Mouse (Mus musculus) right cerebral cortex, postnatal 36 days (tissue): ENCODE measurements at regions not wholly inside any gene's neighbourhood (a gene's known extent, or its start where the extent isn't known, plus 50 kb on each side); places are given as distances from the start of the nearest gene placed in this dataset.
"Not testable (repeated sequence)": the region's sequence is repeated elsewhere in the genome, so short reads cannot be mapped to it uniquely, and the experiment has no call there.

ENCODE experiments used
- DNase-seq, 2 experiments: peaks; one replicate each; pipeline ENCODE4 v3.0.0; 2022; ENCODE audit warnings: low spot score in 2 of 2, mixed read lengths in 1 of 2

DNA sequence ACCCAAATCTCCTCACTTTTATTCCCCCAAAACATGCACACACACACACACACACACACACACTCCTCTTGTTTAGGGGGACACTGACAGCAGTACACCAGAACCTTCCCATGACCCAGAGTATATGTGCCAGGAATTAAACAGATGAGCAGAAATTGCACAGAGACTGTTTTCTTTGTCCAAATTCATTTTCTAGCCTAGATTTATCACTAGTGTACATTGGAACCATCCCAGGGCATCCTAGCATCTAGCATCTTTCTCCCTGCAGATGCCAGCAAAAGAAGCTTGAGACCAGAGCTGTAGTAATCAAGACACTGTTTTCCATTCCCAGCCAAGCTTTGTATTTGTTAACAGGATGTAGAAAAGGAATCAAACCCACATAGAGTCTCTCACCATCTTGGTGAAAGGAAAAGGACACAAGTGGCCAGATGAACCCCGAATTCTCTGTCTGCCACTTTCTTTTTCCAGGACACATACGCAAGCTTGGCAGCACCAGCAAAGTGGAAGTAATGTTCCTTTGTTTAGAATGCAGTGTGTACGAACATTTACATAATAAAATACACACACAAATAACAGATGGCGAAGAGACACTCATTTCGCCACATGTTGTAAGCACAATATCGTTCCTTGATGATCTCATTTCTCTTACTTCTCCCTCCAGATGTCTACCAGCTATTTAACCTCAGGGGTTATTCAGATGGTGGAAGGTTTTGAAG lies 250.3 kb upstream of the Gm11146 start:
- DNase-seq: no peak

GRCm38 (mm10) chr16:77851206-77852065 lies 249.5 kb upstream of the Gm11146 start:
- no peak for DNase-seq

GRCm38 (mm10) chr16:77835767-77836166 lies 233.9 kb upstream of the Gm11146 start:
- no peak for DNase-seq

- peak in 1 of 2 experiments; percentile 6 for DNase-seq
These were observed 225.6 kb upstream of the Gm11146 start for GRCm38 (mm10) chr16:77827322-77828117.

DNA sequence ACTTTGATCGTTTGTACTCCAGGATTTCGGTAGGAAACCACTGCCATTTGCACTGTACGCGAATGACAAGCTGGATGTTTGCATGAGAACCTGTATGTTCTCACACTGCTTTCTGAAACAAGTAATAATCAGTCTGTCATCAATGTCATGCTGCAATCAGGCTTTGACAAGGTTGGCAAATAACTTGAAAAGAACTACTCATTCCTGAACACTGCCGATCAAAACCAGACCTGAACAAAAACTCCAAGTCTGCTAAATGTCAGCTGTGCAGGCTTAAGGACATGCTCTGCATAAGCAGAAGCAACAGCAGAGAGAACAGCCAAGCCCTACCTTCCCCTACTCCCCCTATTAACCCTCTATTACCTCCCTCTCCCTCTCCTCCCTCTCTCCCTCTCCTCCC lies 197.8 kb upstream of the Gm11146 start:
- DNase-seq: no peak

GRCm38 (mm10) chr16:77796926-77797325 lies 195.0 kb upstream of the Gm11146 start:
- no peak for DNase-seq

GRCm38 (mm10) chr16:77789652-77790051 lies 187.8 kb upstream of the Gm11146 start:
- DNase-seq: no peak

GRCm38 (mm10) chr16:77789206-77789605 lies 187.3 kb upstream of the Gm11146 start:
- no peak for DNase-seq

DNA sequence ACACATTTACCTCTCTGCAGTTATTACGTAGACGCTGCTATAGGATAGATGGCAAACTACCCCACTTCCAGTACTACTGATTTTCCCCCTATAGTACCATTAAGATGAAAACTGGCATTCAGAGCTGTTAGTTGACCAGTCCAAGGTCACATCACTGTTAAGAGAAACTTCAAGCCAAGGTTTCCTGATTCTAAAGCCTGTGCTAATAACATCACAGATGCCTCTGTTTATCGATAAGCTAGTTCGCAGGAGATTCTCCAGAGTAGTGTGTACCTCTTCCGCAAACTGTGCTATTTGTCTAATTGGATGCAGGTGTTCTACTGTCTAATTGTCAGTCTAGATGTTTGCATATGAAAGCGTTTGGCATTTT lies 186.9 kb upstream of the Gm11146 start:
- DNase-seq: no peak

DNA sequence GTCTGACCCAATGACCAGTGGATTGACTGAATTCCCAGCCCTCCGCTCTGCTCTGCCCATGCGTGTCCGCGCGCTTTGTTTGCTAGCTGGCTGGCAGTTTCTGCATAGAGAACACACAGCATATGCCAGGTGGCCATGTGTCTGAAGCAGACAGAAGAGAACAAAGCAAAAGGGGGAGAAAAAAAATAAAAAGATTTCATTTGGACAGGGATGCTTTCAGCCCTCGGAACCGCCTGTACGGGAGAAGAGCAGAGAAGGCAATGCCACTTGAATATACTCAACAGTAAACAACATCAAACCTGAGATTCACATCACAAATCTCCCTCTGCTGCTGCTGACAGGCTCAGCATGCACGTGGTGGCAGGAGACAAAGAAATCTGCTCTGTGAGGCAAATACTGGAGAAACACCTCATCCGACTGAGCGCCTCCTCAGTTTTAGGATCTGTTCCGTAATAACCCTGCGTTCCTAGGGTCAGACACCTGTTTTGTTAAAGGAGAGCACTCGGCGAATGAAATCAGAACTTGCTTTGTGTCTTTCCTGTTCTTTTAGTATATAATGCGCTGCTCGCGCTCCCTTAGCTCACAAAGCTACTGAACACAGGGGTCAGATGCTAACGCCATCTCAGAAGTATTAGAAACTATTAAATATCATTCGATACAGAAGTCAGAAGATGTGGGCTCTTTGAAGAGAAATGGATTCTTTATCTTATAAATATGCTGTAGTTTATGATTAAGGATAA lies 186.3 kb upstream of the Gm11146 start:
- peak in 1 of 2 experiments; percentile 14 for DNase-seq

DNA sequence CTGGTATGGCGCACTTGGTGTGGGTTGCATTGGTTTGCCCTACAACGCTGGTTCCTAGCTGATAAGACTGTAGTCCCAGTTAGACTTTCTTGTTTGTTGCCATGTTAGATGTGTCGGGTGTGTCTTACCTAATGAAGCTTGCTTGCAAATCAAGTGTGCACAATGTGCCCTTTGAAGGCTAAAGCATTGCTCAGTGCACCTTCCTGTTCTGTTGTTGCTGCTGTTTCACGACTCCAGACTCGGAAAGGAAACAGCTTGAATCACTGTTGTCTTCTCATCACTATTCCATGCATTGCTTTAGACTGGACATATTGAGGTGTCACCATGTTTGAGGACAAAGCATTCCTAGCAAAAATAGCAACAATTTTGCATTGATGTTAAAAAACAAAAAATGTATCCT lies 185.1 kb upstream of the Gm11146 start:
- no peak for DNase-seq

DNA sequence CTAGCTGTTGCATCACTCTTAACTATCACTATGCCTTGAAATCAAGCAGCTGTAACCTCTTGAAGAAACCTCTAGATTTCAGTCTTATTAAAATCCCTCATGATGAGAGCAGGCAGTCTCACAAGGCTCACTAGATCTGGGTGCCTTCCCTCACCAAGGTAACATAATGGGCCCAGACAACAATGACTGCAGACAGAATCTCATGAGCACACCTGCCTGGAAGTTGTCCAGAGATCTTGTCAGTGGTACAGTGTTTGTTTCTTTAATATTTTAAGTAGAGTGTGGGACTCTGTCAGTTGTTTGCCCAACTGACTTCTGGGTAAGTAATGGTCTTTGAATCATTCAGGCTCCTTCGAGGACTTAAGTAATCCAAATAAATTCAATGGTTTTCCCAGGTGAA lies 177.1 kb upstream of the Gm11146 start:
- DNase-seq: no peak

- no peak for DNase-seq
These were observed 170.2 kb upstream of the Gm11146 start for GRCm38 (mm10) chr16:77772075-77772474.

GRCm38 (mm10) chr16:77760926-77761347 lies 159.0 kb upstream of the Gm11146 start:
- no peak for DNase-seq

DNA sequence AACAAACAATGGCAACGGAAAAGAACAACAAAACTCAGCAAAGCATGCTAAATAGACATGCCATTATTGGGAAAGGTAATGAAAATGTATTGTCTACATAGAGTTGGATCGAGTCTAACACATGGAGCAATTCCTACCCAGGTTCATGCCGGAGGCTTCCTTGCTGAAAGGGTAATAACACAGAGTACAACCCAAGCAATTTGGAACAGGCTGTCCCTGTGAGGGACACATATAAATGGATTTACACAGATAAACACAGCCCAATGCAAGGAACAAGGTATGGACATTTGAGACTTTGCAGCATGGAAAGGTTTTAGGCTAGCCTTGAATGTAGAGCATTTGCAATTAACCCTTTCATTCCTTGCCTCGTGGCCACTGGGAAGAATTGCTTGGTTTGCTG lies 158.6 kb upstream of the Gm11146 start:
- DNase-seq: no peak

DNA sequence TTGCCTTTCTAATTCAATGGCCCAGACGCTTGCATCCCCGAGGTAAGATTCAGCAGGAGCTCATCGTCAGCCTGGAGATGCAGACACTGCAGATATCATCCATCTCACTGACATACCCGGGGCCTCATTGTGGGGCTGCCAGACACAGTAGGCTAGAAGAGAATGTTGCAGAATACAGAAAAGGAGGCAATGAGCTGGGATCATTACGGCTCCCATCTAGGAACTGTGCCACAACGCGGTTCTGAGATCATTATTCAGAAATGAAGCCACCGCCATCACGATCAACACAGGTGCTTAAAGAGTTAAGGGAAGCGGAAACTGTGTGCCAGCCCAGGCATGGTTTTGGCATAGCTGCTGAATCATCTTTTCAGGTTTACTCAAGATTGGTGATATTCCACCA lies 158.1 kb upstream of the Gm11146 start:
- DNase-seq: peak in 1 of 2 experiments; percentile 5

- no peak for DNase-seq
These were observed 153.0 kb upstream of the Gm11146 start for GRCm38 (mm10) chr16:77754882-77755281.

DNA sequence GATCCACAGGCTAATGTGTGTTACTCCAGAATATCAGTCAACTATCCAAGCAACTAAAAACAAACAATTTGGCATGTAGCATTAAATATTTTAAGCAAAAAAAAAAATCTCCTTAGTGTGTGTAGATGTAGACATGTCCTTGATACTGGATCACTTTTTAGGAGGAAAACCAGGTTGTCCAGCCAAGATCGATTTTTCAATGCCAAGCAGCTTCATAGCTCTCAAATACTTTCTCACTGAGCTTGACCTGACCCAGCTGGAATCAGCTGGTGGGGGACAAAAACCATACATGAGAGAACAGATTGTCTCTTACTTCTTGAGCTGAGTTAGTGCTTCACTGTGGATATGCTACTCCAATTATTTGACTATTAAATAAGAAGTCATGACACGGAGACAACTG lies 147.6 kb upstream of the Gm11146 start:
- DNase-seq: no peak

- peak in 1 of 2 experiments; percentile 16 for DNase-seq
These were observed 141.9 kb upstream of the Gm11146 start for GRCm38 (mm10) chr16:77743838-77744237.

DNA sequence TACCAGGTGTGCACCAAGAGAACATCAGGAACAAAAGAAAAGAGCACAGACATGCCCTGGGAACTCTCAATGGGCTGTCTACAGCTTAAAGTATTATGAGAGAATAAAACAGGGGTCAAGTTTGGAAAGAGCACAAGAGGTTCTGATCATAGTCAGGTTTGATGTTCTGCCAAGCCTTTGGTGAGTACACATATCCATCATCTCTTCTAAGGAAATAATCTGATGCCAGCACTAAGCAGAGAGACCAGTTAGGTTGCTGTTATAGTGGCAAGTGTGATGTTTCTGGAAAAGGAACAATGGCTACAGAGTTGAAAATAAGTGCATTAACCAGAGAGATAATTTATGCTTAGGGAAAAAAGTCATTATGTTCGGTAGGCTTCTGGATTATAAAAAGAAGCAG lies 136.9 kb upstream of the Gm11146 start:
- DNase-seq: no peak

DNA sequence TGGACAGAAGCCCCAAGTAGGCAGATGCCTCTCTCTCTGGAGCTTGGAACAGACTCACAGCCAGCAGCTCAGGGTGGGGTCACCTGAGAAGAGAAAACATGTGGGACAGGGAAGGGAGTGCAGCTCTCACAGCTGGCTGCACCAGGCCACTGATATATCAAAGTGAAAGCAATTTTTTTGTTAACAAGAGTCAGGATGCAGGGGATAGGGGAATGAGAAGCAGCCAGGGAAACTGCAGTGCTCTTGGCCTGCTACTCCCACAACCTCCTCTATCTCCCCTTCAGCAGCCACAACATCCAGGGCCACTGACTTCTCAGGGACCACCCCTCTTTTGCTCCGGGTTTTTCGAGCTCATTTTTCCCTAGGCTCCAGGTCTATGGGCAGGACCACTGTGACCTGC lies 117.5 kb upstream of the Gm11146 start:
- DNase-seq: no peak

DNA sequence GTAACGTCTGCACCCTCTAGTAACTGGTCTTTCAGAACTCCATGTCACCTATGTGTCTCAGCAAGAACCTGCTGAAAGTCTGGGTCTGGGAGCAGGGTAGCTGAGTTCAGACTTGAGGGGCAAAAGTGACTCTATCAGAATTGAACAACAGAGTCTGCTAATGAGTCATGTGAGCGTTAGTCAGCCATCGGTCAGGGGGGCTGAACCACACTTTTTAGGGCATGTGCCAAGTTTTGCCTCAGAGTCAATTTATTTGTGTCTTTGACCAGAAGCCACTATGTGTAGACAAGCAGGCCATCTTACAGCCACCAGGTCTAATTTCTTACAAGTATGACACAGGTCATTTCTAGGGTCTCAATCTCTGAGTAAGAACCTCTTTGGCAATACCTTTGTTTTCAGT lies 115.9 kb upstream of the Gm11146 start:
- DNase-seq: not testable (repeated sequence)
